Mouse (Mus musculus): ENCODE results near the gene Orai2. TPM values are rescaled to one million over a fixed set of nuclear protein-coding genes. Genes with fewer than 3 reads are reported as not detected.
"Not testable (repeated sequence)": the region's sequence is repeated elsewhere in the genome, so short reads cannot be mapped to it uniquely, and the experiment has no call there.

Orai2 gene
- total RNA-seq, 2 experiments from 2014 or later, result 4.9 to 7.8 TPM

DNA sequence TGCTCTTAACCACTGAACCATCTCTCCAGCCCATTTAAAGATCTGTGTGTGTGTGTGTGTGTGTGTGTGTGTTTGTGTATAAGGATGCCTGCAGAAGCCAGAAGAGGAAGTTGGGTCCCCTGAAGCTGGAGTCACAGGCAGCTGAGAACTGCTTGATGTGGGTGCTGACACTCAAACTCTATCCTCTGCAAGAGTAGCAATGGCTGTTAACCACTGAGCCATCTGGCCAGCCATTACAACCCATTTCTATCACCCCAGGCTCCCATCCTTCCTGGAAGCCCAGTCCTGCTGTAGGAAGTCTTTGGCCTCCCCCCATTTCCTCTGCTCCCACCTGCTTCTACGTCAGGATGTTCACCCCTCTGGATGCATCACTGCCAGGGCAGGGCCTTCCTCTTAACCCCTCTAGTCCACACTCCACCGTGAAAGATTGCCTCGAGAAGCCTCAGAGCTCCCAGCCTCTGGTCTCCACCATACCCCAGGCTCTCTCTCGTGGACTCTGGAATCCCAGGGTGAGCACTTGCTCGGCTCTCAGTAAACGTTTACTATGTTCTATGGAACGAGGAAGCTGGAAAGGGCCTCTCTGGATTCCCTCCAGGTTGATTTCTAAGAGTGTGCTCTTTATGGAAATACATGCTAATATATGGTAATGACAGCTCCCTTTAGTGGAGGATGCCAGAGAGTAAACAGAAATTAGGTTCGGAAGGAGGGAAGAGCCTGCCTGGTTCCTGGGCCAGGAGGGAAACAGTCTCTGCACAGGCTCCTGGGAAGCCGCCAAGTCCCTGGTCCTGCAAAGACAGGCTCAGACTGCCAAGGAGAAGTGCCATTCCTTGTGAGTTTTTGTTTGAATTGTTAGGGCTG is 3.3 kb upstream of the Orai2 start:
- DNase-seq, result peak; percentile 37

DNA sequence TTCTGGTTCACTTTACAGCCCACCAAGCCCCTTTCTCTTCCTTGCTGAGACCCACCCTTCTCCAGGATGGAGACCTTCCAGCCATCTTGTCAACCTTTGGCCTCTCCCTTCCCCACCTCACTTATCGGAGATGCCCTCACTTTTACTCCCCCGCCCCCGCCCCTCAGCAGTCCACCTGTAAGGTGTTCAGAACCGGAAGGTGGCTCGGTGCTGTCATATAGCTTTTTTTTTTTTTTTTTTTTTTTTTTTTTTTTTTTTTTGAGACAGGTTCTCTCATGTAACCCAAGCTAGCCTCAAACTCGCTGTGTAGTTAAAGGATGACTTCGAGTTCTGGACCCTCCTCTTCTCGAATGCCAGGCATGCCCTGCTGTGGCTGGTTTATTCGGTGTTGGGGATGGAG is 2.4 kb upstream of the Orai2 start:
- DNase-seq, result no peak

DNA sequence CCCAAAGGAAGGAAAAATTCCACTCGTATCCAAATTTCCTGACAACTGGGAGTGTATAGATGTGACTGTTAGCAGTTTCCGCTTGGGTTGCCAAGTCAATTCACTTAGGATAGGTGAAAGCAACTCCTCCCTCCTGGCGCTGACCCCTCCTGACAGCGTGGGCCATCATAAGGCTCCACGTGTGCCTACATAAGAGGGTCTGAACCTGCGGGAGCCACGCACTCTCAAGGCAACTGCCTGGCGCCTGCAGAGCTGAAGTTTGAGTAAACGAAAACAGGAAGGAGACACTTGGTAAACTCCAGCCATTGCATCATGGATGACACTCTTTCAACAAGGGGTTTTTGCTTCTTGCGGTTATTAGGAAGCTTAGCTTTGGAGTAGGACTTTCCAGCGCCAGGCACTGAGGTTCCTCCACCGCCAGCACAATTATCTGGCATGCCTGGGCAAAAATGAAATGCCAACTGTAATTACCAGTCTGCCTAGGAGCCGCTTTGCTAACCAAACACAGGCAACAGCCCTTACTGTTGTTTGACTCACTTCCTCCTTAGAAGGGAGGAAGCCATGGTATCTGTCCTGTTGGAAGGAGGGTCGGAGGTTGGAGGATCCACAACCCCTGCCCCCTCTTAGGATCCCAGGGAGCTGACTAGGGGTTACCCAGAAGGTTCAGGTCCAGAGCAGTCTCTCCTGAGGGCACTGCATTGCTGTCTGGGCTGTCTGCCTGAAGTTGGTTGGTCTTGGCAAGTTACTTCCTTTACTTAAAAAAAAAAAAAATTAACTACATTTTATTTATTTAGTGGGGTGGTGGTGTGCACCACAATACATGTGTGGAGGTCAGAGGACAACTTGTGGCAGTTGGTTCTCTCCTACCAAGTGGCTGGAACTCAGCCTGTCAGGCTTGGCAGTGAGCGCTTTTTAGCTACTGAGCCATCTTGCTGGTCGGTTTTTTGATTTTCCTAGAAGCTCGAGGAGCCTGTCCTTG is 1.1 kb upstream of the Orai2 start:
- no peak for DNase-seq

DNA sequence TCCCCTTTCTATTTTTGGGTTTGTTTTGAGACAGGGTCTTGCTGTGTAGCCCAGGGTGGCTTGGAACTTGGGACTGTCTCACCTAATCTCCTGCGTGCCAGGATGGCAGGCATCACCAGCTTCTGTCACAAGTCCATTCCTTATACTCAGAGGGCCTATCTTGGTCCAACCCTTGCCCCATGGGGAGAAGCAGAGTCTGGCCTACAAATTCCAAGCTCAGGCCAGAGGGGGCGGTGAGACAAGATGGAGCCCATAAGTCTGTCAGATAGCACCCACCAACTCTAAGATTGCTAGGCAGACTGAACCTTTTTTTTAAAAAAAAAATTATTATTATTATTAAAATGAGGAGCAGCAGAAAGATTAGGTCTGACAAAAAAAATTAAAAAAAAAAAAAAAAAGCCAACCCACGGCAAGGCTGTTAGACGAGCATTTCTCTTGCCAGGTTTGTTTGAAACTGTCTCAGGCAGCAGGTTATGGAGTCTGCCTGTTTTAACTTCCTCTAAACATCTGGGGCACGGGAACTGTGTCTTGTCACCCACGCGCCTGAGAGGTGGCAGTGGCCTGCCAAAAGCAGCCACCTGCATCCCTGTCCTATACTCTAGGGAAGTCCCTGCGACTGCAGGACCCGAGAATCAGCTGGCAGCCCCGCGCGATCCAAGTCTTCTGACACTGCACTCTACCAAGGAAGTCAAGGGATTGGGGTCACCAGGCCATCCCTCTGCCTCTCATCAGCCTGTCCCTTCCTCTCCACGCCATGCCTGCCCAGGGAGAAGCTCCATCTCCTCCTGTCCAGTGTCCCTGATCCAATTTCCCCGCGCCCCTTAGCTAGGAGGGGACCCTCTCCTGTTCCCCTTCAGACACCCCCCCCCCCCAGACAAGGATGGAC is 644 bp downstream of the Orai2 start:
- DNase-seq, result peak; percentile 29

DNA sequence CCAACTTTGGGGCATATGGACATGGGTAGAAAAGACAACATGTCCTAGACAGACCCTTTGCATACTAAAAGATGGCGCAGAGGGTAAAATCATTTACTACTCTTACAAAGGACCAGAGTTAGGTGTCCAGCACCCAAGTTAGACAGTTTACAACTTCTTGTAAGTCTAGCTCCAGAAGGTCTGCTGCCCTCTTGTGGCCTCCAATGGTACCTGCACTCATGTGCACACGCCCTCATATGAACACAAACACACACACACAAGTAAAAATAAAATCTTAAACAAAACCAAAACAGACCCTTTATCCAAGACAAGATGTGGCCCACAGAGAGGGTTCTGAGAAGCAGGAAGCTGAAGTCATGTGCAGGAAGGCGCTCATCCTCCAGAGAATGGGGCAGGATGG is 2.4 kb downstream of the Orai2 start:
- DNase-seq, result no peak

DNA sequence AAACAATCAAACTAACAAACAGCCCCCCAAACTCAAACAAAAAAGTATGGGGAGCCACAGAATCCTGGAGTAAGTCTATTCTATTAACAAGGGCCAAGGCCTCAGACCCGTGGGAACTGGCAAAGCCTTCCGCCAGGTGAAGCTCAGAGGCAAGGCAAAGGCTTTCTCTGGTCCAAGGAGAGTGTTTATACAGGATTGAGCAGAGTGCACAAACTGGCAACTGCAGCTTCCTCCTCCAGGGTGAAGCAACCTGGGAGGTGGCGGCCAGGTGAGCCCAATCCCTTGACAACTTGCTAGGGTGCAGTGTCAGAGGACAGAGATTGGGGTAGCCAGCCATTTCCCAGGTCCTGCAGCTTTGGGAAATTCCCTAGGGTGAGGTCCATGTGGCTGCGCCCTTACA is 3.2 kb downstream of the Orai2 start:
- no peak for DNase-seq

DNA sequence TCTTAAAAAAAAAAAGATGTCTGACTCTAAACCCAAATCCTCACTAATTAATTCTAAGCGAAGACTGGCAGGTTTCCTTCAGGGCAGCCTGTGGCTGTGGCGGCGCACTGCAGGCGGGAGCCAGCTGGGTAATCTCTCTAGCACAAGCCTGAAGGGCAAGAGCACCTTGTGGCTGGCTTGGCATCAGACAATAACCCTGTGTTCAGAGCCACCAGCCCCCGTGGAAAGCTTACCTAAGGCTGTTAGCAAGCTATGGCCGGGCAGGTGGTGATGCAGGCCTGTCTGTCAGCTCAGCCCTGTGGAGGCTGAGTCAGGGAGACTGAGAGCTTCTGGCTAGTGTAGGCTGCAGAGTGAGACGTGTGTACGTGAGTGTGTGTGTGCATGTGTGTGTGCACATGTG is 5.3 kb downstream of the Orai2 start:
- DNase-seq, result no peak

DNA sequence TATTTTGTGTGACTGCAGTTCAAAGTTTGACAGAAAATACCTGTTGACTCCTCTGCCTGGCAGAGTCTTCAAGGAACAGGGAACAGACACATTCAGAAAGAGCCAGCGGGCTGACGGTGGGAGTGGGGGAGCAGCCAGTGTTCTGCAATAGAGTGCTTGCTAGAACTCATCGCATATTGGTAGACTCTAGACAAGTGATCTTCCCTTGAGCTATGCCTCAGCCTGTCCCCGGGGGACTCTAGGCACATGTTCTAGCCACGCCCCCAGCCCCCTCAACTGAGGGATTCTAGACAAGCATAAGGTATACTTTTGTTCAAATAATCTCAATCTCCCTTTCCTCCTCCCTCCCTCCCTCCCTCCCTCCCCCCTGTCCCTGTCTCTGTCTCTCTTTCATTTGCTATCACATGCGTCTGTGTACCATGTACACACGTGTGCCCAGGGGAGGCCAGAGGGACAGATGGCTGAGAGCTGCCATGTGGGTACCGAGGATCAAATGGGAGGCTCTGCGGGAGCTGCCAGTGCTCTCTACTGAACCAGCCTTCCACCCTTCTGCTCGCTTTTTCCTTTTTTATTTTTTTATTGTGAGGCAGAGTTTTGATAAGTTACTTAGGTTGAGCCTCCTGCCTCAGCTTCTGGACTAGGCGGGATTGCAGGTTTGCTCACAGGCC is 6.6 kb downstream of the Orai2 start:
- DNase-seq, result no peak

DNA sequence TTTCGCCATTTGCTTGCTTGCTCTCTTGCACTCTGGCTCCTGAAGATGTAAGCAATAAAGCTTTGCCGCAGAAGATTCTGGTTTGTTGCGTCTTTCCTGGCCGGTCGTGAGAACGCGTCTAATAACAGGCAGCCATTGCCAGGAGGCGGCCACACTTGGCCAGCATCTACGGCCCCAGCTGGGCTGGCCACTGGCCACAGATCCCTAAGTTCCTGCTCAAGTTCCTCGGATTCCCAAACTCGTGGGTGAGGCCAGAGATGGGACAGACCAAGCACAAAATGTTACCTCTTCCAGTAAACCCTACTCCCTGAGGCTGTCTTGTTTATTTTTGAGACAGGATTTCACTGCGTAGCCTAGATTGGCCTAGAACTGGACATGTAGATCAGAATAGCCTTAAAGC is 10.4 kb downstream of the Orai2 start:
- peak; percentile 74 for DNase-seq

DNA sequence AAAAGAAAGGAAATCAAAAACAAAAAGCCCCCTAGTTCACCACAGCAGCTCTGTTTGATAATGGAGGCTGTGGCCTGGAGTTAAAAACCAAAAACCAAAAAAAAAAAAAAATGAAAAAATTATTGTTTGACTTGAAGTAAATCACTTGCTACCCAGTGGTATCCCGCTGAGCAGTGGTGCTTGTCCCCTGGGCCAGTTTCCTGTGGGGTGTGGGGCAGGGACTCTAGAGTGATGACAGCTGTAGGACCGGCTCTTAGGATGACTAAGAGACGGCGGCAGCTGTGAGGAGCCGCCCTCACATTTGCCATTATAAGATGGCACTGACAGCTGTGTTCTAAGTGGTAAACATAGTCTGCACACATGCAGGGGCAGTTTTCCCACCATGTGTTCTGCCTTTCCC is 15.1 kb downstream of the Orai2 start:
- DNase-seq, result no peak

DNA sequence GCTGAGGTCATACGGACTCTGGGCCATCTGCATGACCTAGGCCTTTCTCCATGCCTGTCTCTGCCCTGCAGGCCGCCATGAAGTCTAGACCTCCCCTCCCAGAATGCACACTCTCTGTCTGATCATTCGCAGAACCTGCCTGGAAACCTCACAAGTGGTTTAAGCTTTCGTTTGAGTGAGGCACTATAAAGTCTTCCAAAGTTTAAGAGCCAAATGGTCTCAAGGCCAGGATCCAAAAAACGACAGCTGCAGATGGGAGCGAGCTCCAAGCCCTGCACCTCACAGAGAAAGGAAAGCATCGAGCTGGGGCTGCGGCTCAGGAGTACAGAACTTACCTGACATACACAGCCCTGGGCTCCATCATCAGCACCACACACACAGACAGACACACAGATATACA is 18.1 kb downstream of the Orai2 start:
- DNase-seq, result peak; percentile 43

DNA sequence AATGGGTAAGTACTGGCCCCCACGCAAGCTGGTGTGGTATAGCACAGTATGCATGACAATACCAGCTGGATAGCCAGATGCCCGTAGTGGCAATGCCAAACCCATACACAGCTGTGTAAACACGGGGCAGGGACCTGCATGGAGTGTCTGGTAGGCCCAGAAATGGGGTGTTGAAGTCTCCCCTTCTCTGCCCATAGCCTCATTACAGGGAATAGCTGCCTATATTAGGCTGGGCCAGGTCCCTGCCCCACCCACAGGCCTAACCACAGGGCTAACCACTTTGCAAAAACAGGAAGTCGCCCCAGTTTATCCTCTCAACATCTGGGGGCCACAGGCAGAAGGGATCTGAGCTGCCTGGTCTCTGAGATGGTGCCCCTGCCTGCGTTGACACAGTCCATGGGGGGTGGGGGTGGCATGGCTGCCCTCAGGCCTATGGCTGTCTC is 21.4 kb downstream of the Orai2 start:
- DNase-seq, result not testable (repeated sequence)

DNA sequence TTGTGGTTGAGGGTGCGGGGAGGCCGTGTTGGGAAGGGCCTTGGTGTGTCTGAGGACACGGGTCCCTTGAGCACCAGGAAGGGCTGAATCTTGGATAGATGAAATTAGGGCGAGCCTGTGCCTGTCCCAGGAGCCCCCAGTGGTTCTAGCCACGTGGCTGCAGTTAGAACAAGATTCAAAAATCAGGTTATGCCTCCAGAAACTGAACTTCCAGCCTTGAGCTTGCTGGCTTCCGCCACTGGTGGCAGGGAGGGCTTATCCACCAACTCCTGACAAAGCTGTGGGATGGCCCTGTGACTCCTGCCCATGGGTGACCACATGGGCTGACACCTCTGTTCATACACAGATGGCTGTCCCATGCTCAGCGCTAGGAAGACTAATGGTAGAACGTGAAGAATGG is 22.8 kb downstream of the Orai2 start:
- DNase-seq, result no peak

DNA sequence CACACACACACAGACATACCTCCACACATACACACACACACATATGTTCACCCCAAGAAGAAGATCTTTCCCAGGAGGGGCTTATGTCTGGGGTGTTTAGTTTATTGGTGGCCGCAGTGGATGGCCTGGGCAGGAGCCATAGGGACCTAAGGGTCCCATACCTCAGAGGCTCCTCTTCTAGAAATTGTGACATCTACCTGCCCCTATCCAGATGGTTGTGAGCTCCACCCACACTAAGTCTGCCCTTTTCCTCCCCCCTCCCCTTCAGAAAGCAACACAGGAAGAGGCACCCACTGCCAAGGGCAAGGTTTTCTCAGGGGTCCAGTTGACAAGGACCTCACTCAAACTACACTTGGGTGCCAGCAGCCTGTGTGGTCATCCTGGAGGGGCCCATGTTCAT is 23.6 kb downstream of the Orai2 start:
- no peak for DNase-seq

DNA sequence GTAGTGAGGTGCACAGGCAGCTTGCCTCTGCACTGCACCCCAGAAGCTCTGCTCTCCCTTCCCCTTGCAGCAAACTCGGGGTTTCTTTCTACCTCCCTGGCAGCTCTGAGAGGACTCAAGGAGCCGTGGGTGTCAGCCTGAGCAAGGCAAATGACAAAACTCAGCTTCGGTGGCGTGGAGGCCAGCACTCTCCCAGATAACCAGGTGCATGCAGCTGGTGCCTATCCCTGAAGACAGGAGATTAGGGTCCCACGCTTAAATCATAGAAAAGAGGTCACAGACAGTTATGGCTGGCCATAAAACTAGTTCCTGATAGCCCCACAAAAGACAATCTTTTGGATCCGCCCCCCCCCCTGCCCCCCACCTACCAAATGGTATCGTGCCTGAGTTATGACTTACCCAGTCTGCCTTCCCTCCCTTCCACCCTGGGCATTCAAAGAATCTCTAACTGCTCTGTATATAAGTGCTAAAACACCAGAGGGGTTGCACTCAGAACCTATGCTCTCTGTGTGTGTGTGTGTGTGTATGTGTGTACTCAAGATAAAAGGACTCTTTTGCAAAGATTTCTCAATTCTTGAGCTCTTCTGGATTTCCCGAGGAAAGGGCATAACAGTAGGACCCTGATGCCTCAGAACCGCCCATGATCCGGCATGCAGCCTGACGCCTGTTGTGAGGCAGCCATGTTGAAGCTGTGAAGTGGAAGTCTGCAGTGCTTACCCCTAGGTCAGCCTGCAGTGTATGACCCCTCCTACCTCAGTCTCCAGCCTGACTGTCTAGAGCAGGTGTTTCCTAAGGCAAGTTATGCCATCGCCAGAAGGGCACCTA is 25.7 kb downstream of the Orai2 start:
- DNase-seq, result no peak

DNA sequence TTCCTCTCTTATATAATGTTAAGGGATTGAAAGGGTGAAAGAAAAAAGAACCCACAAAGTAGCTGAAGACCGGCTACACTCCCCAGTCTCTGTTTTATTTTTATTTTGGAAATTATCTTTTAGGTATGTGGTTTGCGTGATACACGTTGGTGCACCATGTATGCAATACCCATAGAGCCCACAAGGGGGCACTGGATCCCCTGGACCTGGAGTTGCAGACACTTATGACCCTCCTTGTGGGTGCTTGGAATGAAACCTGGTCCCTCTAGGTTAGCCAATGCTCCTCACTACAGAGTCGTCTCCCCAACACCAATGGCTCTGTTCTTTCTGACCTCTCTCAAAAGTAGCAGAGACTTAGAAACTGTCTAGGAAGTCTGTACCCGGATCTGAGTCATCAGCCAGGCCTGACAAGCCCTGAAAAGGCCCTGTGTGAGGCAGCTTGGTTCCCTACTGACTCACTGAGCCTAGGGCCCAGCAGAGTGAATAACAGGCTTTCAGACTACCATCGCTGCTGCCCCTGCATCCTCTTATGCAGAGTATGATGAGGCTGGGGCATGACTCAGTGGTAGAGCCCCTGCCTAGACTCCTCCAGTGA is 27.3 kb downstream of the Orai2 start:
- no peak for DNase-seq

DNA sequence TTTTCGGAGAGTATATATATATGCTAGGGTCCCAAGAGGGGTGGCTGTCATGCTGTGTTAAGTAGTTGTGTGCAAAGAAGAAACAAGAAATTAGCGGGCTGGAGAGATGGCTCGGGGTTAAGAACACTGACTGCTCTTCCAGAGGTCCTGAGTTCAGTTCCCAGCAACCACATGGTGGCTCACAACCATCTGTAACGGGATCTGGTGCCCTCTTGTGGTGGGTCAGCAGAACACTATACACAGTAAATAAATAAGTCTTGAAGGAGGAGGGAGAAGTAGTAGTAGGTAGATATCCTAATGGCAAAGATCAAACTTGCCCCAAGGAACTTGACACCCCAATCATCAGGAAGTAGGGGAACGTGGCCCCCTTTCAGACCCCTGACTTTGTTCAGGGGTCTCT is 27.8 kb downstream of the Orai2 start:
- no peak for DNase-seq

DNA sequence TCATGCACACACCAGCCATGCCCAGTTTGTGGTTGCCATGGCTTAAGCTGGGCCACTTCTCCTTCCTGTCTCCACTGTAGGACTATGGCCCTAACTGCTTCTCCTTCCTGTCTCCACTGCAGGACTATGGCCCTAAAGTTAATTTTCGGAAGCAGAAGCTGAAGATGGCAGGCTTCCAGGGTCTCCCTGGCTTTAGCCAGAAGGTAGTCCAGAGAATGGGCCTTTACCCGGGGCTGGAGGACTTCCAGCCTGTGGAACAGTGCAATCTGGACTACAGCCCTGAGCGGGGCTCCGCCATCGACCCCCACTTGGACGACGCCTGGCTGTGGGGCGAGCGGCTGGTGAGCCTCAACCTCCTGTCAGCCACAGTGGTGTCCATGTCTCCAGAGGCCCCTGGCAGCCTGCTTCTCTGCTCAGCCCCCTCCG is 30.4 kb downstream of the Orai2 start:
- DNase-seq, result no peak

DNA sequence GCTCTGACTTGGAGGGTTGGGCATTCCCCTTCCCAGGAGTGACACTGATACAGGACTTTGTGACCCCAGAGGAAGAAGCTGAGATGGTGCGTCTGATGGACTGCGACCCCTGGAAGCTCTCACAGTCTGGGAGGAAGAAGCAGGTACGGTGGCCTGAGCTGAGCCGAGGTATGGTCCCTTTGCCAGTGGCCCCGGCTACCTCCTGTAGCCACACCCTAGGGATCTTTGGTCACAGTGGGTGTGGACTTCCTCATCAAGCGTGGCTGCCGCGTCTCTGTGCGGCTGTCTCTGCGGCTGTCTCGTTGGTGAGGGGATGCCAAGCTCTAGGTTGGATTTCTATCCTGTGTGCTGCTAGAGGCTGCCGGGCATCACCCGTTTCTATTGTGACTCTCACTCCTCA is 31.1 kb downstream of the Orai2 start:
- no peak for DNase-seq

DNA sequence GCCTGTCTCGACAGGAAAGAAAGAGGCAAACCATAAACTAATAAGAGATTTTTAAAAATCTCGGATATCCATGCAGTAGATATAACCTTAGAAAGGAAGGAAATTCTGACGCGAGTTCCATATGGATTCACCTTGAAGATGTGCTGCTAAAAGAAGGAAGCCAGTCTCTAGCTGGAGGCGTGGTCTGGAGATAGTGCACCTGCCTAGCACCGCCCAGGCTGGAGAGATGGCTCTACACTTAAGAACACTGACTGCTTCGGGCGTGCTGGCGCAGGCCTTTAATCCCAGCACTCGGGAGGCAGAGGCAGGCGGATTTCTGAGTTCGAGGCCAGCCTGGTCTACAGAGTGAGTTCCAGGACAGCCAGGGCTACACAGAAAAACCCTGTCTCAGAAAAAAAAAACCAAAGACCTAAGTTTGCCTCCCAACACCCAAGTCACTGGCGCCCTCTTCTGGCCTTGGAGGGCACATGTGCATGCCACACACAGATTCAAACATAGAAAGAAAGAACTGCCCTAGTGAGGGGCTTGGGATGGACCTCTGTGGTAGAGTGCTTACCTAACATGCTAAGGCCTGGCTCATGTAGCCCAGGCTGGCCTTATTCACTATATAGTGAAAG is 32.7 kb downstream of the Orai2 start:
- DNase-seq, result peak; percentile 60

Measured in gastrocnemius, postnatal 10 days (tissue).